Mouse (Mus musculus) G1E (cell line): ENCODE measurements around the gene Nrg3.

Experiments
- CTCF ChIP-seq: IDR thresholded peaks from 2 replicates; pipeline ENCODE4 v1.5.1; 2012; ENCODE audit warnings: low read depth, low read length, inconsistent platforms, mixed read lengths
- GATA1 ChIP-seq: IDR thresholded peaks from 2 replicates; pipeline ENCODE4 v1.6.1; 2012; ENCODE audit warnings: borderline replicate concordance, low read length, inconsistent platforms, mixed read lengths
- POLR2AphosphoS5 ChIP-seq: IDR thresholded peaks from 2 replicates; pipeline ENCODE4 v1.6.1; 2012; ENCODE audit warnings: low read depth, low read length, inconsistent platforms; ENCODE audit not compliant: insufficient replicate concordance
- TAL1 ChIP-seq: conservative IDR thresholded peaks from 2 replicates; pipeline ENCODE4 v1.6.1; 2012; ENCODE audit warnings: low read depth, low read length, inconsistent platforms, mixed read lengths

DNA sequence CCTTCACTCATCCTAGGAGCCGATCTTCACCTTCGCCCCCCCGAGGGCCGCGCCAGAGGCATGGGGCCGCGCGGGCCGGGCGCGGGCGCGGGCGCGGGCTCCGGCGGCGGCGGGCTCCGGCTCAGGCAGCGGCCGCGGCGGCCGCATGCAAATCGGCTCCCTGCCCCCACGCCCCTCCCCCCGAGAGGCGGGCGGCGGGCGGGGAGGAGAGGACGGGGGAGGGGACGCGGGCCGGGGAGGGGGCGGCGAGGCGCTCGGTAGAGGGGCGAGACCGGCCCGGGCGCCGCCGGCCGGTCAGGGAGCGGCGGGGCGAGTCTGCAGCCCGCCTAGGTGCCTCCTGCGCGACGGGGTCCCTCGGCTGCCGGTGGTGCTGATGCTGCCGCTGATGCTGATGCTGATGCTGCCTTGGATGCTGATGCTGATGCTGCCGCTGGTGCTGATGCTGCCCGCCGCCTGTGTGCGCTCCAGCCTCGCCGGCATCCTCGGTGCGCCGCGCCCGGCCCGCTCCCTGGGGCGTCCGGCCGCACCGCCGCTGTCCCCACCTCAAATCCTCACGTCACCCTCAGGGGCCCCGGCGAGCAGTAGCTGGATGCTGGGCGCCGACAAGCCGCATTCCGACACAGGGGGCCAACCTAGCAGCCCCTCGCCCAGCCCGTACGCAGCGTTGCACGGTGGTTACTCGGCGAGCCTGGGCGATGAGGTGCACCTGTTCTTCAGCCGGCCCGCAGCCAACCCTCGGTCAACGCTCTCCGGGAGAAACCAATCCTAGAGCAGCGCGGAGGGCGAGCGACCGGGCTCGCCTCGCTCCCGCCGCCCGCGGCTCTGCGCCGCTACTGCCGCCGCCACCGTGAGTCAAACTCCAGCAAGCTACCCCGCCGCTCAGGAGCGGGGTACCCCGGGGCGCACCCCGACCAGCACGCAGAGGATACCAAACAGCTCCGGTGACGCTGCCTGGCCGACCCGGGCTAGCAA, at the start of gene Nrg3:
- TF ChIP-seq CTCF, result no peak
- no peak for TF ChIP-seq GATA1
- TF ChIP-seq POLR2AphosphoS5, result no peak
- no peak for TF ChIP-seq TAL1
